Mouse (Mus musculus): Measurements from ENCODE around the gene Imp3.

DNA sequence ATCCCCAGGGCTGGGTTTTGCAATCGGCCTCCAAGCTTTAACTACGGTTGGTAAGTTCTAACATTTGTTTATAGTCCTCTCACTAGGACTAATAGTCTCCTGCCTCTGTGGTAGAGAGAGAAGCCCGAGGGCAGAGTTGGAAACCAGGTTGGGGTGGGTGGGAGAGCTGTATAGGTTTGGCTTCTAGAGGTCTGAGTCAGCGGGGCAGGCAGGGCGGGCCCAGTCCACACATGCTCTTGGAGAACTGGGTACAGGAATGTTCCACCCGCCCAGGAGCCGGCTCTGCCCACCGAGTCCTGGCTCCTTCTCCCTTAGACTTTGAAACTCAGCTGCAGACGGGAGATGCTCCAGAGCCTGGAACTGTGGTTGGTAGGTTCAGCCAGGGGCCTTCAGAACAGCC, 23.3 kb upstream of the Imp3 start:
- TF ChIP-seq POLR2A (IDR thresholded peaks at IDR 0.05; ENCODE audit: low read depth, low read length), result no peak
- no peak for TF ChIP-seq CTCF (IDR thresholded peaks at IDR 0.05; ENCODE audit: extremely low read depth, insufficient read depth, insufficient read length, insufficient replicate concordance)

Measured in spleen, adult 2 months (tissue).